Mouse (Mus musculus): ENCODE measurements around the gene Glmn. TPM values are rescaled to one million over a fixed set of nuclear protein-coding genes. Genes with fewer than 3 reads are reported as not detected.
A peak's percentile ranks its signal among the peaks of the same experiment; 100 is the strongest.

Glmn gene
- polyA plus RNA-seq, 1 experiment from 2014 or later = 45.5 TPM

GRCm38 (mm10) chr5:107598380-107598779, 692 bp upstream of the Glmn start:
- H3K4me2 ChIP-seq (ENCODE audit: low read length) = peak overlapping the region; percentile 69
- peaks cover 4% of the 10 kb centered on the region for H3K4me1 ChIP-seq (ENCODE audit: control insufficient read depth, insufficient read depth, low read length)
- ATAC-seq (ENCODE audit: low FRiP score, low TSS enrichment) = no peak
- 23% methylated on average over 4 of the region's 4 CpGs for WGBS
- peak overlapping the region; percentile 80 for H3K9ac ChIP-seq (replicated peaks; ENCODE audit: low read length)
- peak overlapping the region; percentile 67; the same call in 1 of the 2 replicates for H3K4me3 ChIP-seq (replicated peaks; ENCODE audit: low read depth, low read length)
- no peaks in the 10 kb centered on the region for H3K9me3 ChIP-seq (ENCODE audit: control insufficient read depth, low read length)
- no peak overlapping the region for H3K27ac ChIP-seq (replicated peaks; ENCODE audit: low read depth, low read length)
- no peaks in the 10 kb centered on the region for H3K27me3 ChIP-seq (ENCODE audit: control insufficient read depth, insufficient read depth, low read length)
- peaks cover 17% of the 10 kb centered on the region for H3K36me3 ChIP-seq (ENCODE audit: control insufficient read depth, insufficient read depth, low read length)
- peak; percentile 26 for DNase-seq

- Histone ChIP-seq H3K4me3 (replicated peaks; ENCODE audit: low read depth, low read length) (no peak overlapping the region), H3K9ac (replicated peaks; ENCODE audit: low read length) (no peak overlapping the region), H3K27ac (replicated peaks; ENCODE audit: low read depth, low read length) (no peak overlapping the region), H3K4me2 (ENCODE audit: low read length) (no peak overlapping the region), H3K9me3 (ENCODE audit: control insufficient read depth, low read length) (no peaks in the 10 kb centered on the region), H3K27me3 (ENCODE audit: control insufficient read depth, insufficient read depth, low read length) (no peaks in the 10 kb centered on the region), H3K36me3 (ENCODE audit: control insufficient read depth, insufficient read depth, low read length) (peaks cover 53% of the 10 kb centered on the region), H3K4me1 (ENCODE audit: control insufficient read depth, insufficient read depth, low read length) (no peaks in the 10 kb centered on the region)
- DNase-seq (peak; percentile 29), ATAC-seq (ENCODE audit: low FRiP score, low TSS enrichment) (no peak)
- WGBS = 94% methylated on average over 9 of the region's 9 CpGs
Observed at GRCm38 (mm10) chr5:107569148-107569547, 28.5 kb downstream of the Glmn start.

GRCm38 (mm10) chr5:107556969-107557368, 40.7 kb downstream of the Glmn start:
- DNase-seq (no peak), ATAC-seq (ENCODE audit: low FRiP score, low TSS enrichment) (no peak)
- no peaks in the 10 kb centered on the region for H3K27me3 ChIP-seq (ENCODE audit: control insufficient read depth, insufficient read depth, low read length)
- H3K4me1 ChIP-seq (ENCODE audit: control insufficient read depth, insufficient read depth, low read length) = no peaks in the 10 kb centered on the region
- no peak overlapping the region for H3K4me3 ChIP-seq (replicated peaks; ENCODE audit: low read depth, low read length)
- no peaks in the 10 kb centered on the region for H3K9me3 ChIP-seq (ENCODE audit: control insufficient read depth, low read length)
- no peak overlapping the region for H3K27ac ChIP-seq (replicated peaks; ENCODE audit: low read depth, low read length)
- peaks cover 70% of the 10 kb centered on the region for H3K36me3 ChIP-seq (ENCODE audit: control insufficient read depth, insufficient read depth, low read length)
- H3K9ac ChIP-seq (replicated peaks; ENCODE audit: low read length) = no peak overlapping the region
- H3K4me2 ChIP-seq (ENCODE audit: low read length) = no peak overlapping the region
- 87% methylated on average over 3 of the region's 3 CpGs for WGBS

DNA sequence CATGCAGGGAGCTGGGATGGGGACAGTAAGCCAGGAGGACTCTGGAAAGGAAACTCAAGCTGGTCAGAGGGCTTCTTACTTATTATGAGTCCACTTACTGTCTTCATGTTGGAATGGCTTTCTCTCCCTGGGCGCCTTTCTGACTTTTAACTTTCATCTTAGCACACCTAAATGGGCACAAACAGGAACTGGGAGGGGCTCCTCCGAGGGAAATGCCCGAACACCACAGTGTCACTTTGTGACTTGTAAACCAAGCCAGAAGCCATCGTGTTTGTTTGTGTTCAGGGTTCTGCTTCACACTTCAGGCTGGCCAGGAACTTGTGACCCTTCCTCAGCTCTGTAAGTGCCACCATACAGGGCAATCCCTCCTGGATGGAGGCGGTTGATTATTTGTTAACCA, 43.4 kb downstream of the Glmn start:
- H3K4me2 ChIP-seq (ENCODE audit: low read length) = no peak overlapping the region
- DNase-seq = no peak
- no peaks in the 10 kb centered on the region for H3K4me1 ChIP-seq (ENCODE audit: control insufficient read depth, insufficient read depth, low read length)
- H3K27ac ChIP-seq (replicated peaks; ENCODE audit: low read depth, low read length) = no peak overlapping the region
- H3K27me3 ChIP-seq (ENCODE audit: control insufficient read depth, insufficient read depth, low read length) = no peaks in the 10 kb centered on the region
- H3K9ac ChIP-seq (replicated peaks; ENCODE audit: low read length) = no peak overlapping the region
- WGBS = 96% methylated on average over 5 of the region's 5 CpGs
- no peak overlapping the region for H3K4me3 ChIP-seq (replicated peaks; ENCODE audit: low read depth, low read length)
- no peaks in the 10 kb centered on the region for H3K9me3 ChIP-seq (ENCODE audit: control insufficient read depth, low read length)
- peaks cover 64% of the 10 kb centered on the region for H3K36me3 ChIP-seq (ENCODE audit: control insufficient read depth, insufficient read depth, low read length)
- no peak for ATAC-seq (ENCODE audit: low FRiP score, low TSS enrichment)

DNA sequence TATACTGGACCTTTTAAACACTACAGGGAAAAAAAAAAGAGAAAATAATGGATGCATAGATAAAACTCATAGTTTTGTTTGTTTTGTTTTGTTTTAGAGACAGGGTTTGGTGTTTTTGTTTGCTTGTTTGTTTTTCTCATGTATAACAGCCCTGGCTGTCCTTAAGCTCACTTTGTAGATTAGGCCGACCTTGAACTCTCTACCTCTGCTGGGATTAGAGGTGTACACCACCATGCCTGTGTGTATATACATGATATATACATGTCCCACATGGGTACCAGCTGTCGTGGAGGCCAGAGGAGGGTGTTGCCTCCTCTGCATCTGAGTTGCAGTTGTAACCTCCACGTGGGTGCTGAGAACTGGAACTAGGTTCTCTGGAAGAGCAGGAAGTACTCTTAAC, 49.2 kb downstream of the Glmn start:
- no peak overlapping the region for H3K4me3 ChIP-seq (replicated peaks; ENCODE audit: low read depth, low read length)
- H3K36me3 ChIP-seq (ENCODE audit: control insufficient read depth, insufficient read depth, low read length) = peaks cover 40% of the 10 kb centered on the region
- DNase-seq = no peak
- H3K4me2 ChIP-seq (ENCODE audit: low read length) = no peak overlapping the region
- no peaks in the 10 kb centered on the region for H3K9me3 ChIP-seq (ENCODE audit: control insufficient read depth, low read length)
- H3K27me3 ChIP-seq (ENCODE audit: control insufficient read depth, insufficient read depth, low read length) = no peaks in the 10 kb centered on the region
- H3K9ac ChIP-seq (replicated peaks; ENCODE audit: low read length) = no peak overlapping the region
- 93% methylated on average over 3 of the region's 3 CpGs for whole genome bisulfite sequencing
- no peak overlapping the region for H3K27ac ChIP-seq (replicated peaks; ENCODE audit: low read depth, low read length)
- H3K4me1 ChIP-seq (ENCODE audit: control insufficient read depth, insufficient read depth, low read length) = no peaks in the 10 kb centered on the region
- ATAC-seq (ENCODE audit: low FRiP score, low TSS enrichment) = no peak

- Histone ChIP-seq H3K4me1 (ENCODE audit: control insufficient read depth, insufficient read depth, low read length) (no peaks in the 10 kb centered on the region), H3K9me3 (ENCODE audit: control insufficient read depth, low read length) (no peaks in the 10 kb centered on the region), H3K9ac (replicated peaks; ENCODE audit: low read length) (no peak overlapping the region), H3K27me3 (ENCODE audit: control insufficient read depth, insufficient read depth, low read length) (no peaks in the 10 kb centered on the region), H3K4me2 (ENCODE audit: low read length) (no peak overlapping the region), H3K4me3 (replicated peaks; ENCODE audit: low read depth, low read length) (no peak overlapping the region), H3K27ac (replicated peaks; ENCODE audit: low read depth, low read length) (no peak overlapping the region), H3K36me3 (ENCODE audit: control insufficient read depth, insufficient read depth, low read length) (peaks cover 38% of the 10 kb centered on the region)
- ATAC-seq (ENCODE audit: low FRiP score, low TSS enrichment) (no peak), DNase-seq (no peak)
- 90% methylated on average over 3 of the region's 3 CpGs for WGBS
Observed at GRCm38 (mm10) chr5:107547955-107548354, 49.7 kb downstream of the Glmn start.

DNA sequence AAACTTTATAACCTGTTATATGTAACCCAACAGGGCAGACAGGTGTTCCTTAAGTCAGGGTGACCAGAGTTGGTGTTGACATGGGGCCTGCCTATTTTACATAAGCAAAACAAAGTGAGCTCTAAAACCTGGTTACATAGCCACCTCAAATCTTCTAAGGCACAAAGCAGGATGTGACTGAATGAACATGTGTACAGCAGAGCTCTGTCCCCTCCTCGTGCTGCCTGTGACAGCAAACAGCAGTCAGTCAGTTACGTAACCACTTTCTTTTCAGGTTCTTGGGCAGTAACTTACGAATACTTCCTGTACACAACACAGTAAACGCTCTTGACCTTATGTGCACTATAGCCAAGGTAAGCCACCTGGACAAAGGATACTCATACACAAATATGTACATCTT, 51.8 kb downstream of the Glmn start:
- ATAC-seq (ENCODE audit: low FRiP score, low TSS enrichment) (no peak), DNase-seq (no peak)
- no peak overlapping the region for H3K4me2 ChIP-seq (ENCODE audit: low read length)
- no peaks in the 10 kb centered on the region for H3K4me1 ChIP-seq (ENCODE audit: control insufficient read depth, insufficient read depth, low read length)
- no peak overlapping the region for H3K4me3 ChIP-seq (replicated peaks; ENCODE audit: low read depth, low read length)
- no peaks in the 10 kb centered on the region for H3K27me3 ChIP-seq (ENCODE audit: control insufficient read depth, insufficient read depth, low read length)
- H3K36me3 ChIP-seq (ENCODE audit: control insufficient read depth, insufficient read depth, low read length) = peaks cover 25% of the 10 kb centered on the region
- H3K9me3 ChIP-seq (ENCODE audit: control insufficient read depth, low read length) = no peaks in the 10 kb centered on the region
- no peak overlapping the region for H3K27ac ChIP-seq (replicated peaks; ENCODE audit: low read depth, low read length)
- WGBS = 92% methylated on average over 4 of the region's 4 CpGs
- no peak overlapping the region for H3K9ac ChIP-seq (replicated peaks; ENCODE audit: low read length)

GRCm38 (mm10) chr5:107541696-107542095, 56.0 kb downstream of the Glmn start:
- Histone ChIP-seq H3K27ac (replicated peaks; ENCODE audit: low read depth, low read length) (no peak overlapping the region), H3K27me3 (ENCODE audit: control insufficient read depth, insufficient read depth, low read length) (no peaks in the 10 kb centered on the region), H3K4me3 (replicated peaks; ENCODE audit: low read depth, low read length) (no peak overlapping the region), H3K4me2 (ENCODE audit: low read length) (no peak overlapping the region), H3K4me1 (ENCODE audit: control insufficient read depth, insufficient read depth, low read length) (no peaks in the 10 kb centered on the region), H3K9me3 (ENCODE audit: control insufficient read depth, low read length) (no peaks in the 10 kb centered on the region), H3K9ac (replicated peaks; ENCODE audit: low read length) (peak overlapping the region; percentile 31; the same call in 1 of the 2 replicates), H3K36me3 (ENCODE audit: control insufficient read depth, insufficient read depth, low read length) (0 out of 2 replicates have a peak, but pooled peaks cover 3% of the 10 kb centered on the region)
- DNase-seq (peak; percentile 15), ATAC-seq (ENCODE audit: low FRiP score, low TSS enrichment) (no peak)
- WGBS = 24% methylated on average over 7 of the region's 7 CpGs

DNA sequence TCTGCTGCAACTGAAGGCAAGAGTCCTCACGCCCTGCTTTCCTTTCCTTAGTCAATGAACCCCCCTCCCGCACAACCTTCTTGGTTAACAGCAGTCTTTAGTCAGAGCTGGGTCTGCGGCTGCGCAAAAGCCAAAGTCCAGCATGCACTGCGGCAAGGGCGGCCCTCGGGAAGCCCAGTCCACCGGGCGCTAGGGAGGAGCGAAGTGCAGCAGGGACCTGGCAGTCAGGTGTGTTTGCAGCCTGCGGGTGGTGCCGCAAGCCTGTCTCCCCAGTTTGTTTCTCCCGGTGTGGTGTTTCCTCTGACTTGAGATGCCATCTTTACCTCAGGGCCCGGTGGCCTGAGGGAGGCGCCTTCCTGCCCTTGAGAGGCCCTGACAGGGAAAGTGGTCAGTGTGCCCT, 63.1 kb downstream of the Glmn start, which contains the start of gene 1700028K03Rik:
1700028K03Rik (plus strand) TSS at position 129 of the 400 bp plus-strand sequence.
- no peak within 1 kb of the TSS for H3K4me2 ChIP-seq (ENCODE audit: low read length)
- no peak within 1 kb of the TSS for H3K27ac ChIP-seq (replicated peaks; ENCODE audit: low read depth, low read length)
- H3K9ac ChIP-seq (replicated peaks; ENCODE audit: low read length) = no peak within 1 kb of the TSS
- H3K36me3 ChIP-seq (ENCODE audit: control insufficient read depth, insufficient read depth, low read length) = no peaks in the 10 kb centered on the region
- WGBS = 75% methylated on average over 15 of the region's 15 CpGs
- no peak within 1 kb of the TSS for H3K4me3 ChIP-seq (replicated peaks; ENCODE audit: low read depth, low read length)
- H3K4me1 ChIP-seq (ENCODE audit: control insufficient read depth, insufficient read depth, low read length) = no peaks in the 10 kb centered on the region
- no peaks in the 10 kb centered on the region for H3K9me3 ChIP-seq (ENCODE audit: control insufficient read depth, low read length)
- DNase-seq (no peak), ATAC-seq (ENCODE audit: low FRiP score, low TSS enrichment) (no peak)
- H3K27me3 ChIP-seq (ENCODE audit: control insufficient read depth, insufficient read depth, low read length) = no peaks in the 10 kb centered on the region
